Mouse (Mus musculus): Measurements from ENCODE around the gene Ttc27. TPM values are rescaled to one million over a fixed set of nuclear protein-coding genes. Genes with fewer than 3 reads are reported as not detected.

The Ttc27 gene
- polyA plus RNA-seq, 1 experiment from 2014 or later = 19.5 TPM

GRCm38 (mm10) chr17:74754369-74755118 is 37.0 kb downstream of the Ttc27 start:
- Histone ChIP-seq H3K4me1 (no peaks in the 10 kb centered on the region), H3K9me3 (no peaks in the 10 kb centered on the region), H3K27me3 (no peaks in the 10 kb centered on the region), H3K27ac (replicated peaks) (no peak overlapping the region), H3K9ac (replicated peaks) (no peak overlapping the region), H3K36me3 (no peaks in the 10 kb centered on the region), H3K4me2 (replicated peaks) (no peak overlapping the region), H3K4me3 (no peak overlapping the region)
- ATAC-seq (ENCODE audit: low FRiP score, low read depth) = no peak
- WGBS = 91% methylated on average over 11 of the region's 11 CpGs

- Histone ChIP-seq H3K27ac (replicated peaks) (no peak overlapping the region), H3K4me3 (no peak overlapping the region), H3K4me2 (replicated peaks) (no peak overlapping the region), H3K9me3 (no peaks in the 10 kb centered on the region), H3K27me3 (no peaks in the 10 kb centered on the region), H3K9ac (replicated peaks) (no peak overlapping the region), H3K36me3 (no peaks in the 10 kb centered on the region), H3K4me1 (no peaks in the 10 kb centered on the region)
- WGBS = 86% methylated on average over 9 of the region's 9 CpGs
- no peak for ATAC-seq (ENCODE audit: low FRiP score, low read depth)
These were observed 51.9 kb downstream of the Ttc27 start for GRCm38 (mm10) chr17:74769390-74769811.

- Histone ChIP-seq H3K36me3 (no peaks in the 10 kb centered on the region), H3K9ac (replicated peaks) (no peak overlapping the region), H3K4me2 (replicated peaks) (no peak overlapping the region), H3K27me3 (no peaks in the 10 kb centered on the region), H3K9me3 (no peaks in the 10 kb centered on the region), H3K4me3 (no peak overlapping the region), H3K4me1 (no peaks in the 10 kb centered on the region), H3K27ac (replicated peaks) (no peak overlapping the region)
- no peak for ATAC-seq (ENCODE audit: low FRiP score, low read depth)
- 89% methylated on average over 4 of the region's 4 CpGs for WGBS
These were observed 54.8 kb downstream of the Ttc27 start for GRCm38 (mm10) chr17:74772364-74772763.

GRCm38 (mm10) chr17:74773556-74773955 is 56.0 kb downstream of the Ttc27 start:
- no peak for ATAC-seq (ENCODE audit: low FRiP score, low read depth)
- Histone ChIP-seq H3K9me3 (no peaks in the 10 kb centered on the region), H3K27ac (replicated peaks) (no peak overlapping the region), H3K9ac (replicated peaks) (no peak overlapping the region), H3K4me2 (replicated peaks) (no peak overlapping the region), H3K36me3 (no peaks in the 10 kb centered on the region), H3K4me3 (no peak overlapping the region), H3K27me3 (no peaks in the 10 kb centered on the region), H3K4me1 (no peaks in the 10 kb centered on the region)
- 28% methylated on average over 5 of the region's 5 CpGs for WGBS

GRCm38 (mm10) chr17:74780133-74780532 is 62.6 kb downstream of the Ttc27 start:
- no peaks in the 10 kb centered on the region for H3K27me3 ChIP-seq
- H3K9ac ChIP-seq (replicated peaks) = no peak overlapping the region
- no peak overlapping the region for H3K4me3 ChIP-seq
- no peaks in the 10 kb centered on the region for H3K4me1 ChIP-seq
- H3K4me2 ChIP-seq (replicated peaks) = no peak overlapping the region
- peaks cover 3% of the 10 kb centered on the region; the same call in 1 of the 2 replicates for H3K36me3 ChIP-seq
- H3K9me3 ChIP-seq = no peaks in the 10 kb centered on the region
- no peak overlapping the region for H3K27ac ChIP-seq (replicated peaks)
- WGBS = 86% methylated on average over 4 of the region's 4 CpGs
- no peak for ATAC-seq (ENCODE audit: low FRiP score, low read depth)

GRCm38 (mm10) chr17:74780627-74781026 is 63.1 kb downstream of the Ttc27 start:
- ATAC-seq (ENCODE audit: low FRiP score, low read depth) = no peak
- Histone ChIP-seq H3K4me1 (no peaks in the 10 kb centered on the region), H3K36me3 (peaks cover 3% of the 10 kb centered on the region; the same call in 1 of the 2 replicates), H3K4me3 (no peak overlapping the region), H3K9ac (replicated peaks) (no peak overlapping the region), H3K27me3 (no peaks in the 10 kb centered on the region), H3K4me2 (replicated peaks) (no peak overlapping the region), H3K27ac (replicated peaks) (no peak overlapping the region), H3K9me3 (no peaks in the 10 kb centered on the region)
- WGBS = 97% methylated on average over 9 of the region's 9 CpGs

- H3K9me3 ChIP-seq = no peaks in the 10 kb centered on the region
- H3K9ac ChIP-seq (replicated peaks) = no peak overlapping the region
- no peak overlapping the region for H3K27ac ChIP-seq (replicated peaks)
- H3K4me3 ChIP-seq = no peak overlapping the region
- ATAC-seq (ENCODE audit: low FRiP score, low read depth) = no peak
- H3K4me2 ChIP-seq (replicated peaks) = no peak overlapping the region
- H3K4me1 ChIP-seq = no peaks in the 10 kb centered on the region
- peaks cover 3% of the 10 kb centered on the region; the same call in 1 of the 2 replicates for H3K36me3 ChIP-seq
- H3K27me3 ChIP-seq = no peaks in the 10 kb centered on the region
These were observed 64.4 kb downstream of the Ttc27 start for GRCm38 (mm10) chr17:74781911-74782310.

- ATAC-seq (ENCODE audit: low FRiP score, low read depth) = no peak
- Histone ChIP-seq H3K27me3 (no peaks in the 10 kb centered on the region), H3K9me3 (no peaks in the 10 kb centered on the region), H3K36me3 (peaks cover 2% of the 10 kb centered on the region; the same call in 1 of the 2 replicates), H3K27ac (replicated peaks) (no peak overlapping the region), H3K9ac (replicated peaks) (no peak overlapping the region), H3K4me1 (no peaks in the 10 kb centered on the region), H3K4me3 (no peak overlapping the region), H3K4me2 (replicated peaks) (no peak overlapping the region)
- 90% methylated on average over 5 of the region's 5 CpGs for WGBS
These were observed 68.1 kb downstream of the Ttc27 start for GRCm38 (mm10) chr17:74785586-74785985.

- no peaks in the 10 kb centered on the region for H3K9me3 ChIP-seq
- 83% methylated on average over 10 of the region's 10 CpGs for whole genome bisulfite sequencing
These were observed 68.7 kb downstream of the Ttc27 start for GRCm38 (mm10) chr17:74786198-74786734.

GRCm38 (mm10) chr17:74796023-74796699 is 78.6 kb downstream of the Ttc27 start:
- Histone ChIP-seq H3K36me3 (no peaks in the 10 kb centered on the region), H3K4me3 (no peak overlapping the region), H3K27ac (replicated peaks) (no peak overlapping the region), H3K4me1 (no peaks in the 10 kb centered on the region; the same call in 1 of the 2 replicates), H3K27me3 (no peaks in the 10 kb centered on the region), H3K9me3 (no peaks in the 10 kb centered on the region), H3K9ac (replicated peaks) (no peak overlapping the region), H3K4me2 (replicated peaks) (no peak overlapping the region)
- no peak for ATAC-seq (ENCODE audit: low FRiP score, low read depth)
- WGBS = 92% methylated on average over 14 of the region's 14 CpGs

More at GRCm38 (mm10) chr17:74786198-74786734, 68.7 kb downstream of the Ttc27 start:
- H3K36me3 ChIP-seq = no peaks in the 10 kb centered on the region
- H3K4me3 ChIP-seq = no peak overlapping the region
- no peaks in the 10 kb centered on the region for H3K4me1 ChIP-seq
- no peaks in the 10 kb centered on the region for H3K27me3 ChIP-seq
- H3K9ac ChIP-seq (replicated peaks) = no peak overlapping the region
- H3K27ac ChIP-seq (replicated peaks) = no peak overlapping the region
- no peak overlapping the region for H3K4me2 ChIP-seq (replicated peaks)
- ATAC-seq (ENCODE audit: low FRiP score, low read depth) = no peak

- 90% methylated on average over 6 of the region's 6 CpGs for WGBS
- Histone ChIP-seq H3K27me3 (no peaks in the 10 kb centered on the region), H3K36me3 (no peaks in the 10 kb centered on the region), H3K4me1 (no peaks in the 10 kb centered on the region; the same call in 1 of the 2 replicates), H3K27ac (replicated peaks) (no peak overlapping the region), H3K9ac (replicated peaks) (no peak overlapping the region), H3K9me3 (no peaks in the 10 kb centered on the region), H3K4me2 (replicated peaks) (no peak overlapping the region), H3K4me3 (no peak overlapping the region)
- no peak for ATAC-seq (ENCODE audit: low FRiP score, low read depth)
These were observed 82.3 kb downstream of the Ttc27 start for GRCm38 (mm10) chr17:74799865-74800264.

GRCm38 (mm10) chr17:74802765-74803164 is 85.2 kb downstream of the Ttc27 start:
- H3K9ac ChIP-seq (replicated peaks) = no peak overlapping the region
- H3K4me1 ChIP-seq = no peaks in the 10 kb centered on the region
- 0 out of 2 replicates have a peak, but pooled peaks cover 3% of the 10 kb centered on the region for H3K36me3 ChIP-seq
- ATAC-seq (ENCODE audit: low FRiP score, low read depth) = no peak
- no peaks in the 10 kb centered on the region for H3K9me3 ChIP-seq
- H3K27me3 ChIP-seq = no peaks in the 10 kb centered on the region
- H3K4me2 ChIP-seq (replicated peaks) = no peak overlapping the region
- WGBS = 83% methylated on average over 4 of the region's 4 CpGs
- H3K27ac ChIP-seq (replicated peaks) = no peak overlapping the region
- H3K4me3 ChIP-seq = no peak overlapping the region
